Mouse (Mus musculus) MEL (cell line): ENCODE data around the gene Hnrnpu. TPM values are rescaled to one million over a fixed set of nuclear protein-coding genes. Genes with fewer than 3 reads are reported as not detected.

Experiments
- DNase-seq: peaks from one replicate; pipeline ENCODE4 v3.0.0; 2011; ENCODE audit warnings: low read depth, low spot score
- H3K27ac ChIP-seq: 2 replicates; pipeline ENCODE4 v1.5.1; 2012; ENCODE audit warnings: low read depth, mild to moderate bottlenecking, control low read depth, low read length, moderate library complexity; ENCODE audit not compliant: control insufficient read depth
- H3K27me3 ChIP-seq, 2 experiments: fragments of 150-350 bp in 1 of 2; sonication (generic) in 1 of 2; 2 replicates each; pipeline ENCODE4 v1.6.1; 2012; ENCODE audit warnings: low read length in 2 of 2, mild to moderate bottlenecking in 2 of 2, improper control_type of control experiment in 1 of 2, moderate library complexity in 1 of 2; ENCODE audit not compliant: insufficient read depth in 2 of 2, control insufficient read depth in 1 of 2
- H3K36me3 ChIP-seq, 2 experiments: 2 replicates each; pipeline ENCODE4 v1.6.1; 2012 to 2014; ENCODE audit warnings: low read length in 2 of 2, improper control_type of control experiment in 1 of 2, inconsistent platforms in 1 of 2, mild to moderate bottlenecking in 1 of 2; ENCODE audit not compliant: insufficient read depth in 2 of 2, control insufficient read depth in 1 of 2
- H3K4me1 ChIP-seq, 2 experiments: fragments of 150-350 bp in 1 of 2; sonication (generic) in 1 of 2; 2 replicates each; pipeline ENCODE4 v1.6.1; 2012; ENCODE audit warnings: low read length in 2 of 2, improper control_type of control experiment in 1 of 2, mild to moderate bottlenecking in 1 of 2; ENCODE audit not compliant: insufficient read depth in 2 of 2, control insufficient read depth in 1 of 2
- H3K4me3 ChIP-seq, 2 experiments: fragments of 150-350 bp in 1 of 2; sonication (generic) in 1 of 2; 2 replicates each; pipeline ENCODE4 v1.5.1; 2012; ENCODE audit warnings: low read depth in 2 of 2, low read length in 2 of 2, mild to moderate bottlenecking in 2 of 2, moderate library complexity in 2 of 2, control low read depth in 1 of 2, improper control_type of control experiment in 1 of 2; ENCODE audit not compliant: control insufficient read depth in 1 of 2, insufficient read depth in 1 of 2
- H3K79me2 ChIP-seq: 2 replicates; pipeline ENCODE4 v1.6.1; 2012; ENCODE audit warnings: mild to moderate bottlenecking, low read length, moderate library complexity; ENCODE audit not compliant: control insufficient read depth, poor library complexity, insufficient read depth
- H3K9ac ChIP-seq: 2 replicates; pipeline ENCODE4 v1.6.1; 2012; ENCODE audit warnings: low read depth, mild to moderate bottlenecking, control low read depth, low read length, moderate library complexity; ENCODE audit not compliant: control insufficient read depth, poor library complexity, severe bottlenecking
- H3K9me3 ChIP-seq: fragments of 150-350 bp; sonication (generic); replicated peaks from 2 replicates; pipeline ENCODE4 v1.6.1; 2012; ENCODE audit warnings: mild to moderate bottlenecking, low read length, improper control_type of control experiment, moderate library complexity; ENCODE audit not compliant: insufficient read depth
- CHD1 ChIP-seq: IDR thresholded peaks from 2 replicates; pipeline ENCODE4 v1.6.1; 2012; ENCODE audit warnings: low read depth, mild to moderate bottlenecking, inconsistent platforms, low read length, improper control_type of control experiment
- CHD2 ChIP-seq: IDR thresholded peaks from 2 replicates; pipeline ENCODE4 v1.6.1; 2011; ENCODE audit warnings: low read length, improper control_type of control experiment
- CTCF ChIP-seq, 3 experiments: IDR thresholded peaks in 2 of 3; conservative IDR thresholded peaks in 1 of 3; 2 replicates each; pipeline ENCODE4 v1.5.1; 2011 to 2012; ENCODE audit warnings: low read length in 3 of 3, low read depth in 2 of 3, mild to moderate bottlenecking in 2 of 3, improper control_type of control experiment in 1 of 3, inconsistent platforms in 1 of 3, mixed read lengths in 1 of 3, moderate library complexity in 1 of 3; ENCODE audit not compliant: control insufficient read depth in 1 of 3, insufficient read depth in 1 of 3, poor library complexity in 1 of 3, severe bottlenecking in 1 of 3
- ELF1 ChIP-seq: IDR thresholded peaks from 2 replicates; pipeline ENCODE4 v1.6.1; 2014; ENCODE audit warnings: low read depth, mild to moderate bottlenecking, inconsistent platforms, low read length, improper control_type of control experiment, moderate library complexity
- EP300 ChIP-seq, 2 experiments: IDR thresholded peaks; 2 replicates each; pipeline ENCODE4 v1.6.1; 2011; ENCODE audit warnings: improper control_type of control experiment in 2 of 2, low read length in 2 of 2, low read depth in 1 of 2, mild to moderate bottlenecking in 1 of 2
- GATA1 ChIP-seq: IDR thresholded peaks from 2 replicates; pipeline ENCODE4 v1.6.1; 2011; ENCODE audit warnings: low read depth, low read length, improper control_type of control experiment
- KAT2A ChIP-seq: conservative IDR thresholded peaks from 2 replicates; pipeline ENCODE4 v1.6.1; 2012; ENCODE audit warnings: low read depth, low read length, improper control_type of control experiment, inconsistent platforms
- MEF2A ChIP-seq: IDR thresholded peaks from 2 replicates; pipeline ENCODE4 v1.6.1; 2014; ENCODE audit warnings: low read depth, mild to moderate bottlenecking, inconsistent platforms, low read length, improper control_type of control experiment; ENCODE audit not compliant: poor library complexity, insufficient replicate concordance, severe bottlenecking; ENCODE audit errors: extremely low read depth
- MYB ChIP-seq: IDR thresholded peaks from 2 replicates; pipeline ENCODE4 v1.6.1; 2011; ENCODE audit warnings: mild to moderate bottlenecking, low read depth, low read length, improper control_type of control experiment
- NRF1 ChIP-seq: IDR thresholded peaks from 2 replicates; pipeline ENCODE4 v1.6.1; 2014; ENCODE audit warnings: low read depth, mild to moderate bottlenecking, inconsistent platforms, low read length, improper control_type of control experiment, moderate library complexity; ENCODE audit not compliant: poor library complexity, insufficient read depth, severe bottlenecking
- RCOR1 ChIP-seq: IDR thresholded peaks from 2 replicates; pipeline ENCODE4 v1.6.1; 2012; ENCODE audit warnings: low read depth, mild to moderate bottlenecking, inconsistent platforms, low read length, improper control_type of control experiment
- SMC3 ChIP-seq: IDR thresholded peaks from 2 replicates; pipeline ENCODE4 v1.6.1; 2011; ENCODE audit warnings: low read depth, low read length, improper control_type of control experiment
- TAL1 ChIP-seq: IDR thresholded peaks from 2 replicates; pipeline ENCODE4 v1.6.1; 2012; ENCODE audit warnings: mild to moderate bottlenecking, inconsistent platforms, low read length, moderate library complexity, mixed read lengths
- UBTF ChIP-seq: IDR thresholded peaks from 2 replicates; pipeline ENCODE4 v1.6.1; 2012; ENCODE audit warnings: low read depth, mild to moderate bottlenecking, inconsistent platforms, low read length, improper control_type of control experiment, moderate library complexity, borderline replicate concordance; ENCODE audit not compliant: insufficient read depth
- USF2 ChIP-seq, 2 experiments: IDR thresholded peaks; 2 replicates each; pipeline ENCODE4 v1.6.1; 2011 to 2012; ENCODE audit warnings: improper control_type of control experiment in 2 of 2, low read length in 2 of 2, borderline replicate concordance in 1 of 2, inconsistent platforms in 1 of 2, low read depth in 1 of 2, mild to moderate bottlenecking in 1 of 2; ENCODE audit not compliant: insufficient read depth in 1 of 2
- ZC3H11A ChIP-seq: IDR thresholded peaks from 2 replicates; pipeline ENCODE4 v1.6.1; 2012; ENCODE audit warnings: low read depth, mild to moderate bottlenecking, inconsistent platforms, low read length, improper control_type of control experiment
- ZNF384 ChIP-seq: IDR thresholded peaks from 2 replicates; pipeline ENCODE4 v1.6.1; 2012; ENCODE audit warnings: low read depth, mild to moderate bottlenecking, inconsistent platforms, low read length, improper control_type of control experiment
- polyA plus RNA-seq, 2 experiments: library from polyadenylated mRNA; stranded (reverse) in 1 of 2; unstranded in 1 of 2; fragments of >175 nt in 1 of 2; fragments of >200 nt in 1 of 2; gene quantifications; 2 replicates each; pipeline versions ENCODE4 v1.2.1 to v1.2.4; 2012; ENCODE audit warnings: low replicate concordance in 2 of 2, low read depth in 1 of 2; ENCODE audit not compliant: insufficient read length in 2 of 2, insufficient read depth in 1 of 2, missing spikeins in 1 of 2
- total RNA-seq: library from RNA; depleted of rRNA; stranded (reverse); fragments of 300-350 nt; gene quantifications from 2 replicates; pipeline ENCODE4 v1.2.3, GENCODE M21; 2012

Gene Hnrnpu
- total and polyA plus RNA-seq, 3 experiments, result 373 to 2,754 (median 789) TPM

DNA sequence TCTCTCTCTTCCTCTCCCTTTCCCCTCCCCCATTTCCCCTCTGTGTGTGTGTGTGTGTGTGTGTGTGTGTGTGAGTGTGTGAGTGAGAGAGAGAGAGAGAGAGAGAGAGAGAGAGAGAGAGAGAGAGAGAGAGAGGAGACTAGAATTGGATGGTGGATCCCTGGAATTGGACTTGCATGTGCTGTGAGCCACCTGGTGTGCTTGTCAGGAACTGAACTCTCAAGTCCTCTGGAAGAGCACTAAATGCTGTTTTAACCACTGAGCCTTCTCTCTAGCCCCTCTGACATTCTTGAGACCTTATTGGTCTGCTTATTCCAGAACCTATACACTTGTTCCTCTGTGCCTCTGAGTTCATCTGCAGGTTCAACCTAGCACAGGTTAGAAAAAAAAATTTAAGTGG lies 14.0 kb upstream of the Hnrnpu start:
- Histone ChIP-seq H3K27ac (no peak overlapping the region), H3K27me3 (no peaks in the 10 kb centered on the region; a peak in 1 of 4 replicates)
- TF ChIP-seq SMC3, result peak; percentile 35; the same call in 1 of the 2 replicates
- TF ChIP-seq KAT2A, result no peak
- peak in 2 of 3 experiments; percentile 12 to 25; a peak in 1 of 6 replicates for TF ChIP-seq CTCF (IDR thresholded peaks at IDR 0.05 in 2 of 3, conservative IDR thresholded peaks at IDR 0.05 in 1 of 3; ENCODE audit: control insufficient read depth in 1 of 3, insufficient read depth in 1 of 3, low read depth in 2 of 3, low read length in 3 of 3, poor library complexity in 1 of 3, severe bottlenecking in 1 of 3)
- TF ChIP-seq, all 39 proteins: peak for 2
- Histone ChIP-seq H3K36me3 (peaks cover 0 to 2% of the 10 kb centered on the region in 2 experiments; a peak in 1 of 4 replicates), H3K9me3 (no peaks in the 10 kb centered on the region), H3K9ac (no peak overlapping the region), H3K4me3 (no peak overlapping the region), H3K4me1 (no peaks in the 10 kb centered on the region), H3K79me2 (no peaks in the 10 kb centered on the region)
- DNase-seq, result peak; percentile 27

GRCm38 (mm10) chr1:178350792-178351191 lies 13.2 kb upstream of the Hnrnpu start:
- Histone ChIP-seq H3K9ac (no peak overlapping the region), H3K36me3 (peaks cover 0 to 2% of the 10 kb centered on the region in 2 experiments; a peak in 1 of 4 replicates), H3K79me2 (no peaks in the 10 kb centered on the region), H3K27ac (no peak overlapping the region), H3K9me3 (no peaks in the 10 kb centered on the region), H3K27me3 (no peaks in the 10 kb centered on the region; a peak in 1 of 4 replicates), H3K4me1 (no peaks in the 10 kb centered on the region), H3K4me3 (no peak overlapping the region)
- no peak for DNase-seq
- TF ChIP-seq TAL1 (no peak), GATA1 (no peak), USF2 (IDR thresholded peaks at IDR 0.05; ENCODE audit: borderline replicate concordance in 1 of 2, insufficient read depth in 1 of 2, low read depth in 1 of 2, low read length in 2 of 2) (no peak), ZC3H11A (no peak), CHD2 (no peak), CHD1 (no peak), NRF1 (no peak), ELF1 (no peak), CTCF (IDR thresholded peaks at IDR 0.05 in 2 of 3, conservative IDR thresholded peaks at IDR 0.05 in 1 of 3; ENCODE audit: control insufficient read depth in 1 of 3, insufficient read depth in 1 of 3, low read depth in 2 of 3, low read length in 3 of 3, poor library complexity in 1 of 3, severe bottlenecking in 1 of 3) (no peak), UBTF (no peak), MYB (no peak), ZNF384 (no peak), MEF2A (no peak), RCOR1 (no peak), EP300 (IDR thresholded peaks at IDR 0.05; ENCODE audit: low read depth in 1 of 2, low read length in 2 of 2) (no peak)
